Mouse (Mus musculus): ENCODE results near the gene Galntl5. TPM values are rescaled to one million over a fixed set of nuclear protein-coding genes. Genes with fewer than 3 reads are reported as not detected.

Galntl5 gene
- total RNA-seq (2012; rRNA removed): not detected in 2 replicates
- total RNA-seq (2014; rRNA removed): not detected in 2 replicates
- not detected in 2 replicates for polyA plus RNA-seq (2012; ENCODE audit: insufficient read length, low read depth)

- H3K4me2 ChIP-seq (ENCODE audit: insufficient read depth, low read depth, poor library complexity, severe bottlenecking): no peak within 1 kb of the TSS
- H3K9ac ChIP-seq (ENCODE audit: insufficient read depth, low read depth): no peak within 1 kb of the TSS
- no peak within 1 kb of the TSS for H3K27ac ChIP-seq (ENCODE audit: insufficient read depth, low read depth)
- H3K4me1 ChIP-seq (ENCODE audit: control insufficient read depth in 1 of 2, insufficient read depth in 2 of 2): peaks cover 4 to 25% of the 10 kb centered on the region in 2 experiments; a peak in 3 of 4 replicates
- in situ Hi-C loops (cut with MboI; ENCODE audit: low pct_ligation_motif_present, low pct_unique_long_range_greater_than_20kb, low sequenced_read_pairs) (loop anchor here (10.0 kb wide), 2 partner anchors 564 to 644 kb away; no protein-coding TSS in a partner anchor), dilution Hi-C loops (cut with MboI; ENCODE audit: extremely low pct_ligation_motif_present, extremely low pct_unique_long_range_greater_than_20kb, low sequenced_read_pairs) (no loop called here)
- DNase-seq (ENCODE audit: extremely low read depth): no peak
- H3K4me3 ChIP-seq (replicated peaks in 1 of 3; ENCODE audit: low read depth in 2 of 3, low read length in 2 of 3, poor library complexity in 1 of 3): no peak within 1 kb of the TSS
- no peaks in the 10 kb centered on the region for H3K27me3 ChIP-seq (replicated peaks)
- H3K36me3 ChIP-seq (replicated peaks in 1 of 2; ENCODE audit: control insufficient read depth in 1 of 2, insufficient read depth in 1 of 2, low read length in 1 of 2): no peaks in the 10 kb centered on the region
- no peaks in the 10 kb centered on the region for H3K9me3 ChIP-seq (replicated peaks; ENCODE audit: low read length)
- TF ChIP-seq MYC (IDR thresholded peaks at IDR 0.05; ENCODE audit: low read depth, low read length) (no peak), SMC3 (IDR thresholded peaks at IDR 0.05; ENCODE audit: low read depth, low read length) (no peak)
- no peaks in the 10 kb centered on the region for H3K79me2 ChIP-seq (replicated peaks; ENCODE audit: control insufficient read depth, extremely low read depth, insufficient read depth, poor library complexity, severe bottlenecking)
Observed at GRCm38 (mm10) chr5:25181004-25181531, at the start of gene Galntl5. Gene Galntl5 (plus strand): TSS chr5:25181460.

- DNase-seq (ENCODE audit: extremely low read depth): no peak
- Histone ChIP-seq H3K4me2 (ENCODE audit: insufficient read depth, low read depth, poor library complexity, severe bottlenecking) (no peak overlapping the region), H3K9me3 (replicated peaks; ENCODE audit: low read length) (no peaks in the 10 kb centered on the region), H3K9ac (ENCODE audit: insufficient read depth, low read depth) (no peak overlapping the region), H3K4me1 (ENCODE audit: control insufficient read depth in 1 of 2, insufficient read depth in 2 of 2) (no peaks in the 10 kb centered on the region), H3K4me3 (replicated peaks in 1 of 3; ENCODE audit: low read depth in 2 of 3, low read length in 2 of 3, poor library complexity in 1 of 3) (no peak overlapping the region), H3K79me2 (replicated peaks; ENCODE audit: control insufficient read depth, extremely low read depth, insufficient read depth, poor library complexity, severe bottlenecking) (no peaks in the 10 kb centered on the region), H3K27me3 (replicated peaks) (peaks cover 2% of the 10 kb centered on the region), H3K27ac (ENCODE audit: insufficient read depth, low read depth) (no peak overlapping the region), H3K36me3 (replicated peaks in 1 of 2; ENCODE audit: control insufficient read depth in 1 of 2, insufficient read depth in 1 of 2, low read length in 1 of 2) (no peaks in the 10 kb centered on the region)
- dilution Hi-C loops (cut with MboI; ENCODE audit: extremely low pct_ligation_motif_present, extremely low pct_unique_long_range_greater_than_20kb, low sequenced_read_pairs): no loop called here
- TF ChIP-seq ZNF384 (IDR thresholded peaks at IDR 0.05; ENCODE audit: low read depth, low read length): no peak
- in situ Hi-C loops (cut with MboI; ENCODE audit: low pct_ligation_motif_present, low pct_unique_long_range_greater_than_20kb, low sequenced_read_pairs): no loop called here
Observed at GRCm38 (mm10) chr5:25146705-25147104, 34.6 kb upstream of the Galntl5 start.

GRCm38 (mm10) chr5:25149331-25149965 is 31.8 kb upstream of the Galntl5 start:
- DNase-seq (ENCODE audit: extremely low read depth): no peak
- no peak overlapping the region for H3K9ac ChIP-seq (ENCODE audit: insufficient read depth, low read depth)
- no peaks in the 10 kb centered on the region for H3K36me3 ChIP-seq (replicated peaks in 1 of 2; ENCODE audit: control insufficient read depth in 1 of 2, insufficient read depth in 1 of 2, low read length in 1 of 2)
- no peak overlapping the region for H3K27ac ChIP-seq (ENCODE audit: insufficient read depth, low read depth)
- H3K4me1 ChIP-seq (ENCODE audit: control insufficient read depth in 1 of 2, insufficient read depth in 2 of 2): no peaks in the 10 kb centered on the region
- dilution Hi-C loops (cut with MboI; ENCODE audit: extremely low pct_ligation_motif_present, extremely low pct_unique_long_range_greater_than_20kb, low sequenced_read_pairs) (no loop called here), in situ Hi-C loops (cut with MboI; ENCODE audit: low pct_ligation_motif_present, low pct_unique_long_range_greater_than_20kb, low sequenced_read_pairs) (no loop called here)
- H3K4me3 ChIP-seq (replicated peaks in 1 of 3; ENCODE audit: low read depth in 2 of 3, low read length in 2 of 3, poor library complexity in 1 of 3): no peak overlapping the region
- TF ChIP-seq GABPA (IDR thresholded peaks at IDR 0.05; ENCODE audit: insufficient replicate concordance, low read depth, low read length): no peak
- TF ChIP-seq MAZ (IDR thresholded peaks at IDR 0.05; ENCODE audit: low read depth, low read length): no peak
- no peak for TF ChIP-seq SIN3A (IDR thresholded peaks at IDR 0.05; ENCODE audit: low read length)
- no peak for TF ChIP-seq POLR2AphosphoS2 (IDR thresholded peaks at IDR 0.05; ENCODE audit: low read depth, low read length)
- TF ChIP-seq UBTF (IDR thresholded peaks at IDR 0.05; ENCODE audit: low read depth, low read length): no peak
- no peak for TF ChIP-seq IRF4 (IDR thresholded peaks at IDR 0.05; ENCODE audit: low read depth, low read length)
- no peak for TF ChIP-seq RCOR1 (conservative IDR thresholded peaks at IDR 0.05; ENCODE audit: low read depth, low read length)
- no peak for TF ChIP-seq CTCF (conservative IDR thresholded peaks at IDR 0.05 in 1 of 2, IDR thresholded peaks at IDR 0.05 in 1 of 2; ENCODE audit: low read depth in 2 of 2, low read length in 2 of 2)
- H3K4me2 ChIP-seq (ENCODE audit: insufficient read depth, low read depth, poor library complexity, severe bottlenecking): no peak overlapping the region
- no peaks in the 10 kb centered on the region for H3K9me3 ChIP-seq (replicated peaks; ENCODE audit: low read length)
- peaks cover 2% of the 10 kb centered on the region for H3K27me3 ChIP-seq (replicated peaks)
- no peaks in the 10 kb centered on the region for H3K79me2 ChIP-seq (replicated peaks; ENCODE audit: control insufficient read depth, extremely low read depth, insufficient read depth, poor library complexity, severe bottlenecking)
